Mouse (Mus musculus): ENCODE measurements around the gene Snta1. TPM values are rescaled to one million over a fixed set of nuclear protein-coding genes. Genes with fewer than 3 reads are reported as not detected.

The Snta1 gene
- total RNA-seq (2023; ENCODE audit: inconsistent age), result 0.39 TPM in 1 of 4 replicates, not detected in the others

DNA sequence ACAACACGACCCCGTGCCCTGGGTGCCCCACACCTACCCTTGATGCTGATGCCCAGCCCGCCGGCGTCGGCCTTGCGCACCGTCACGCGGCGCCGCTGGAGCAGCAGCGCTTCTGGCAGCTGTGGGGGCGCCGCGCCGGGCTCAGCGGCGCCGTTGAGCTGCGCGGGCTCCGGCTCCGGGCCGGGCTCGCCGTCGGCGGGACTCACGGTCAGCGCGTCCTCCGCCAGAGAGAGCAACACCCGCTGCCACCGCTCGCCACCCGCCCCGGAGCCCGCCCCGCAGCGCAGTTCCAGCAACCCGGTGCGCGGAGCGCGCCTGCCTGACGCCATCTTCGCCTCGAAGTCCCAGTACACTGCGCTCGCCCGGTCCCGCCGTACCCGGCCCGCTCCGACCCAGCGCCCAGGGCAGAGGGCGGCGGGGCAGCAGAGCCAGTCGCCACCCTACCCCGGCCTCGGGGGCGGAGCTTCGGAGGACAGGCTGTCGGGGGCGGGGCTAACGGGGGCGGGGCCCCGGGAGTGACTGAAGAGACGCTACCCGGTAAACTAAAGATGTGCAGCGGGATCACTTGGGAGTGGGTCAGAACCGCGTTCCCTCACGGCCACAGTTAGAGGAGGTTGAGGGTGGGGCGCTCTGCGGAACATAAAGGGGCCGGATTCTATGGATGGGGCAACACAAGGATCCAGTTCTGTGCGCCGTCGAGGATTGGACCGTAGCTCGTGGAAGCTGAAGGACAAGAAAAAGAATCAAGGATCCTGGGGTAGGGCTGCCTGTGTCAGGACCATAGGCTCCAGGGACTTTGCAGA, at the start of gene Snta1:
Snta1 (minus strand) TSS at position 457 of the 803 bp plus-strand sequence.

DNA sequence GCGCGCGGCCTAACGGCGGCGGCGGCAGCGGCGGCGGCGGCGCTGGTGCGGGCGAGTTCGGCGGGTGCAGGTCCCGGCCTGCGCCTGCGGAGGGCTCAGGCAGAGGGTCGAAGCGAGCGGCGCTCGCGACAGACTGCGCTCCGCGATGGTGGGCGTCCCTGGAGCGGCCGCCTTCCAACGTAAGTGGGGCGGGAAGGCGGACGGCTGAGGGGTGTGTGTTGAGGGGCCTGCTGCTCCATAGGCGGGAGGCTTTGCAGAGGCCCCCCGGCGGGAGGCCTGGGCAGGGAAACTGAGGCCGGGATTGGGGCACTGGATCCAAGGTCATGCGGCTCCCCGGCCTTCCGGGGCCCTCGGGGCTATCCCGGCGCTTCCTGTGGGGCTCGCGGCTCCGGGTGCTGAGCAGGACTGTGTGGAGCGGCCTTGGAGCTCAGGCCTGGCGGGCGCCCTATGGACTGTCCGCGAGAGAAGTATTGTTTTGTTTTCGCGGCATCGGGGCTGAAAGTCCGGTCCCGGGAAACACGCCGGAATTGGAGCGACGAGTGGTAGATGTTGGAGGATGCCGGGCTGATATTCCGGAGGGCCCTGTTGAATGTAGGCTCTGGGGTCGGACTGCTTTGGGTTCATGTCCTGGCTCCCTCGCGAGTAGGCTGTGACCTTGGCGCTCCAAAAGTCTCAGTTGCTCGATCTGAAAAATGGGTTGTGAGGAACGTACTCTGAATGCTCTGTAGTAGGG, 28.7 kb upstream of the Snta1 start, which contains the start of gene Cbfa2t2:
Cbfa2t2 (plus strand) TSS at position 24 of the 733 bp plus-strand sequence.

DNA sequence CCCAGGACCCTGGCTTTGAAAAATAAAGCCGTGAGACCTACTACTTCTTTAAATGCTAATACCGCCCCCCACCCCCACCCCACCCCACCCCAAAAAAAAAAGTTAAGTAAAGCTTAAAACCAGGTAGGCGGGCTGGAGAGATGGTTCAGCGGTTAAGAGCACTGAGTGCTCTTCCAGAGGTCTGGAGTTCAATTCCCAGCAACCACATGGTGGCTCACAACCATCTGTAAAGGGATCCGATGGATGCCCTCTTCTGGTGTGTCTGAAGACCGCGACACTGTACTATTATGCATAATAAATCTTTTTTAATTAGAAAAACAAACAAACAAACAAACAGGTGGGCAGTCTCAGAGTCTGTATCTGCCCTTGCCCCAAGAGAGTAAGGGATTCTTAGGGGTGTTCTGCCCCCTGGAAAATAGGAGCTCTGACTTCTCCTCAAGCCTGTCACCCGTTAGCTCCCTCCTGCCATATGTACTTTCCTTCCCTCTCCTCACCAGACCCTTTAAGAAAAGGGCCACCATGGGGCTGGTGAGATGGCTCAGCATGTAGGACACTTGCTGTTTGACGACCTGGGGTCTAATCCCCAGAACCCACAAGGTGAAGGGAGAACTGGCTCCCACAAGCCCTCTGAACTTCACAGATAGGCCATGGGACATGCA, 34.9 kb downstream of the Snta1 start, which contains the start of gene Cdk5rap1:
Cdk5rap1 (minus strand) TSS at position 169 of the 659 bp plus-strand sequence.

Other genes starting within 250 kb of the Snta1 start
- not detected in 4 replicates for gene Bpifa5, start 245.5 kb downstream of the Snta1 start, total RNA-seq (2023; ENCODE audit: inconsistent age)
- gene Bpifb1, start 217.3 kb downstream of the Snta1 start, total RNA-seq (2023; ENCODE audit: inconsistent age), result not detected in 4 replicates
- gene Bpifb5, start 184.4 kb downstream of the Snta1 start, total RNA-seq (2023; ENCODE audit: inconsistent age), result not detected in 4 replicates
- gene Bpifb9a, start 150.2 kb downstream of the Snta1 start, total RNA-seq (2023; ENCODE audit: inconsistent age), result not detected in 4 replicates
- gene Bpifb9b, start 100.9 kb downstream of the Snta1 start, total RNA-seq (2023; ENCODE audit: inconsistent age), result not detected in 4 replicates
- gene Cdk5rap1, start 35.1 kb downstream of the Snta1 start, total RNA-seq (2023; ENCODE audit: inconsistent age), result 11.2 to 15.6 TPM (median 12.6 TPM) in 4 replicates
- gene Cbfa2t2, start 28.4 kb upstream of the Snta1 start, total RNA-seq (2023; ENCODE audit: inconsistent age), result 28.6 to 41.1 TPM (median 38.0 TPM) in 4 replicates
- 0.80 to 3.1 TPM (median 2.2 TPM) in 4 replicates for gene 1700003F12Rik, start 139.0 kb upstream of the Snta1 start, total RNA-seq (2023; ENCODE audit: inconsistent age)
- 0.45 to 1.5 TPM (median 1.0 TPM) in 4 replicates for gene Actl10, start 143.7 kb upstream of the Snta1 start, total RNA-seq (2023; ENCODE audit: inconsistent age)
- 0.39 to 2.3 TPM (median 0.87 TPM) in 3 of 4 replicates, not detected in the other for gene Necab3, start 150.8 kb upstream of the Snta1 start, total RNA-seq (2023; ENCODE audit: inconsistent age)
- 5.1 to 6.9 TPM (median 6.4 TPM) in 4 replicates for gene E2f1, start 161.8 kb upstream of the Snta1 start, total RNA-seq (2023; ENCODE audit: inconsistent age)
- gene Pxmp4, start 195.6 kb upstream of the Snta1 start, total RNA-seq (2023; ENCODE audit: inconsistent age), result 6.9 to 9.6 TPM (median 8.2 TPM) in 4 replicates
- 7.2 to 8.6 TPM (median 8.1 TPM) in 4 replicates for gene Zfp341, start 205.2 kb upstream of the Snta1 start, total RNA-seq (2023; ENCODE audit: inconsistent age)
- not detected in 4 replicates for gene 4930519P11Rik, start 205.3 kb upstream of the Snta1 start, total RNA-seq (2023; ENCODE audit: inconsistent age)
- gene Chmp4b, start 243.6 kb upstream of the Snta1 start, total RNA-seq (2023; ENCODE audit: inconsistent age), result 112 to 130 TPM (median 119 TPM) in 4 replicates